Mouse (Mus musculus) neural tube, embryonic 12.5 days (tissue): ENCODE measurements around the gene Cd300e. TPM values are rescaled to one million over a fixed set of nuclear protein-coding genes. Genes with fewer than 3 reads are reported as not detected.
A peak's percentile ranks its signal among the peaks of the same experiment; 100 is the strongest.

Source experiments
- ATAC-seq: fragments of 200-750 bp; cut with Nextera tagmentation; 2 replicates; pipeline ENCODE4 v1.8.0; 2017; ENCODE audit warnings: low read depth, mild to moderate bottlenecking, moderate TSS enrichment, moderate library complexity; ENCODE audit not compliant: low FRiP score
- H3K27ac ChIP-seq: fragments of 300-500 bp; sonication (generic); 2 replicates; pipeline ENCODE4 v1.5.1; 2016
- H3K27me3 ChIP-seq: fragments of 300-500 bp; sonication (generic); replicated peaks from 2 replicates; pipeline ENCODE4 v1.6.1; 2016; ENCODE audit warnings: mild to moderate bottlenecking
- H3K36me3 ChIP-seq: fragments of 300-500 bp; sonication (generic); 2 replicates; pipeline ENCODE4 v1.6.1; 2016; ENCODE audit warnings: mild to moderate bottlenecking
- H3K4me1 ChIP-seq: fragments of 300-500 bp; sonication (generic); 2 replicates; pipeline ENCODE4 v1.6.1; 2016
- H3K4me2 ChIP-seq: fragments of 300-500 bp; sonication (generic); replicated peaks from 2 replicates; pipeline ENCODE4 v1.6.1; 2016; ENCODE audit warnings: mild to moderate bottlenecking
- H3K4me3 ChIP-seq: fragments of 300-500 bp; sonication (generic); 2 replicates; pipeline ENCODE4 v1.5.1; 2016
- H3K9ac ChIP-seq: fragments of 300-500 bp; sonication (generic); 2 replicates; pipeline ENCODE4 v1.6.1; 2016; ENCODE audit warnings: mild to moderate bottlenecking
- H3K9me3 ChIP-seq: fragments of 300-500 bp; sonication (generic); 2 replicates; pipeline ENCODE4 v1.6.1; 2016; ENCODE audit warnings: mild to moderate bottlenecking
- WGBS: fragments of 180-500 bp; shearing (Covaris S2); methylation state at CpG from one replicate; pipeline ENCODE4 v1.1.7; 2016; 5-methylcytosine and 5-hydroxymethylcytosine counted together
- polyA plus RNA-seq: library from polyadenylated mRNA; unstranded; fragments of >200 nt; fragmentation: Nextera tagmentation; extraction: Ambion mirVana; gene quantifications from 2 replicates; pipeline ENCODE4 v1.2.1, GENCODE M21; 2016

Cd300e gene
- polyA plus RNA-seq, 1 experiment from 2014 or later = not detected

DNA sequence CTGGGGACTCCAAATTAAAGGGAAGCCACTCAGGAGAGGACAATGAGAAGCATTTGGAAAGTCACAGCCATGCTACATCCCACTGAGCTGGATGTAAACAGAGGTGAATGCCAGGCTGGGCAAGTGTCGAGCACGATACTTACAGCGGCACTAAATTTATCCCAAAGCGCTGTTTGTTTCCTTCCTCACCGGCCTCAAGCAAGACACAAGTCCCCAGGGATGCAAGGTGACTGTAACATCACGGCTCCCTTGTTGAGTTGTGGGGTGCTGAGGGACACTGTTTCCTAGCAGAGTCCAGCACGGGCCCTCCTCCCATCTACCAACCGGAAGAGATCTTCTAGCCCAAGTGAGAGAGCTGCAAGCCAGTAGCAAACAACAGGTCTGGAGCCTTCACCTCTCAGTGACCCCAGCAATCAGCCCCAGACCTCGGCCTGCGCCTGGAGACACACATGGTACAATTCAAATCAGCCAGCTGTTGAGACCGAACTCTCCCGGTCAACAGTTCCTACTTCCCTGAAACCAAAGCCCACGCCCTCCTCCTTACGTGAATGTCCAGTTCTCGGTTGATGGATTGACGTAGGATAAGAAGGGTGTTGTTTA, 37.4 kb upstream of the Cd300e start:
- H3K27ac ChIP-seq = no peak overlapping the region
- H3K9ac ChIP-seq = no peak overlapping the region
- H3K27me3 ChIP-seq = no peaks in the 10 kb centered on the region
- no peak for ATAC-seq
- H3K9me3 ChIP-seq = no peaks in the 10 kb centered on the region
- 53% methylated on average over 16 of the region's 16 CpGs for WGBS
- peaks cover 10% of the 10 kb centered on the region; the same call in 1 of the 2 replicates for H3K4me1 ChIP-seq
- no peak overlapping the region for H3K4me2 ChIP-seq
- no peaks in the 10 kb centered on the region for H3K36me3 ChIP-seq
- H3K4me3 ChIP-seq = no peak overlapping the region

DNA sequence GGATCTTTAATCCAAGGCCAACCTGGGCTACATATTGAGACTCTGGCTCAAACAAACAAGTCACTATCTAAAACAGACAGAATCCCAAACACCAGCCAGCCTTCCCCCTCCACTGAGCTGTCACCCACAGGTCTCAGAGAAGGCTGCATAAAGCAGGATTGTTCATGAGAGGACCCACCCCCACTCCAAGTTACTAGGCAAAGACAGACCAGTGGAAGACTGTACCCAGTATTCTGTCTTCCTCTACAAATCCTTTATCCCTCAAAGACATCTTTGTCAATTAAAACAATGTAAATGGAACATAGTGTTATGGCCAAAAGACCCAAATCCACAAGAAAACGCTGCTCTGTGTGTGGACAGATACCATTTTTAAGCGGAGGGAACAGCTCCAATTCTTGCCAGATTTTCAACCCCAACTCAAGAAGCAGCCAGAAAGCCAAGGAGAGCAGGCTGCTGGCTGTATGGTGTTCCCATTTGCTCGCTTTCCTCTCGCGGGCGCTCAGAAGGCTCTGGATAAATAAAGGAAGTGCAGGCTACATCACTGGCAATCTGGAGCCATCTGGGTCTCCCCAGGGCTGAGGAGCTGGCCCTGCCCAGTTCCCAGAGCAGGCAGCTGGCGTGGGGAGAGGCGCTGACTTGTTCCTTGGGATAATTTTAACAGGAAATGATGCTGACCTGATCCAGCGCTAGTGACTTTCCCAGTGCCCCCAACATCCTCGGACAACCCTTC, 36.4 kb upstream of the Cd300e start:
- Histone ChIP-seq H3K9ac (no peak overlapping the region), H3K36me3 (no peaks in the 10 kb centered on the region), H3K27ac (no peak overlapping the region), H3K27me3 (no peaks in the 10 kb centered on the region), H3K4me1 (peaks cover 10% of the 10 kb centered on the region; the same call in 1 of the 2 replicates), H3K4me3 (no peak overlapping the region), H3K9me3 (peaks cover 2% of the 10 kb centered on the region; the same call in 1 of the 2 replicates), H3K4me2 (no peak overlapping the region)
- no peak for ATAC-seq
- 61% methylated on average over 10 of the region's 10 CpGs for WGBS

DNA sequence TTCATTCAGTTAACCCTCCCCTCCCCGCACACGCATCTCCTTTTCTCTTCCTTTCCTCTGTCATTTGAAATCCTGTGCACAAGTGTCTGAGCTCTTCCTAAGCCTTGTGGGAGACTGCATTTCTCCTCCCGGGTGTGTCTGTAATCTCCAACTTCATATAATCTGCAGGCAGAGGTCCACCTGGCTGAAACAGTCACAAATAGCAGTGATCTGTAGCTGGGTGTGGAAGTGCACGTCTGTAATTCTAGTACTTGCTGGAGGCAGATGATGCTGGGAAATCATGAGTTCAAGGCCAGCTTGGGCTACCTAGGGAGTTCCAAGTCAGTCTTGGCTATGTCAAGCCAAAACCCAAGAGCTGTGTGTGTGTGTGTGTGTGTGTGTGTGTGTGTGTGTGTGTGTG, 30.2 kb upstream of the Cd300e start:
- no peak for ATAC-seq
- Histone ChIP-seq H3K4me2 (peak overlapping the region; percentile 57), H3K4me3 (peak overlapping the region; percentile 18; the same call in 1 of the 2 replicates), H3K9ac (no peak overlapping the region), H3K27me3 (peaks cover 29% of the 10 kb centered on the region), H3K36me3 (no peaks in the 10 kb centered on the region), H3K27ac (no peak overlapping the region), H3K9me3 (peaks cover 6% of the 10 kb centered on the region; the same call in 1 of the 2 replicates), H3K4me1 (peaks cover 9% of the 10 kb centered on the region)
- WGBS = 14% methylated on average over 4 of the region's 4 CpGs

DNA sequence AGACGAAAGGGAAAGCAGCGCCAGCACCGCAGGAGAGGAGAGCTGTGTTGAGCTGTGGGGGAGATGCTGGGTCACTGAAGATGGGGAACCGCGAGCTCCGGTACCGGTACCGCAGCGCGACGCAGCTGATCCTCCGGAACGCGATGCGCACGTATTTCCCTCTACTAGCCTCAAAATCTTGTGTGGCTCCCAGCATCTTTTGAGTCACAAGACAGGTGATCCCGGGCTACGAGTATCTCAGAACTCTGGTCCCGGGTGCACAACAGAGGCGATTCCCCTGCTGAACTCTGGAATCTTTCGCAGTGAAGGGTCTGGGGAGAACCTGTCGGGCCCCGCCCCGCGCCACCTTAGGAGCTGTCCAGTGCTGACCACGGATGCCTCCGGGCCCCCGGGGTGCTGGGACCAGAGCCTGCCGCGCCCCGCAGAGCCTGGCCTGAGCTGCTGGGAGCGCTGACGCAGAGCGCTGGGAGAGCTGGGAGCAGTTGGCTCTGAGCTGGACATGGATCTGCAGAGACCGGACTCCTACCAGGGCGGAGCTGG, 29.5 kb upstream of the Cd300e start, which contains the start of gene Rab37:
TSS of gene Rab37 (plus strand) at position 70 of the 540 bp plus-strand sequence.
- ATAC-seq = no peak
- Histone ChIP-seq H3K4me1 (peaks cover 9% of the 10 kb centered on the region), H3K9me3 (peaks cover 6% of the 10 kb centered on the region; the same call in 1 of the 2 replicates), H3K9ac (peak within 1 kb of the TSS; percentile 47; the same call in 1 of the 2 replicates), H3K27me3 (peaks cover 29% of the 10 kb centered on the region), H3K36me3 (no peaks in the 10 kb centered on the region), H3K27ac (no peak within 1 kb of the TSS), H3K4me3 (peak within 1 kb of the TSS; percentile 18; the same call in 1 of the 2 replicates), H3K4me2 (peak within 1 kb of the TSS; percentile 57)
- WGBS = 3% methylated on average over 36 of the region's 36 CpGs

DNA sequence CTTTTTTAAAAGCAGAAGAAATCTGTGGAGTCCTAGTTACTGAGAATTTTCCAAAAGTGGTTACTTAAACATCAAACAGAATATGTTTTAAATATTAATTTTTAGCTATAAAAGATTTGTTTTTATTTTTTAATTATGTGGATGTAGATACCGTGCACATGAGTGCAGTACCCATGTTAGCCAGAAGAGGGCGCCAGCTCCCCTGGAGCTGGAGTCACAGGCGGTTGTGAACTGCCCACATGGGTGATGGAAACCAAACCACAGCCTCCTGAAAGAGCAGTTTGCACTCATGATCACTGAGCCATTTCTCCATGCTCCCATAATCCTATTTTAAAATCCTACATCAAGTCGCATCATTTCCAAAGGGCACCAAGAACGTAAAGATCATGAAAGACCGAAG, 27.9 kb upstream of the Cd300e start:
- WGBS = 68% methylated on average over 6 of the region's 6 CpGs
- Histone ChIP-seq H3K27me3 (peaks cover 29% of the 10 kb centered on the region), H3K4me1 (peaks cover 12% of the 10 kb centered on the region), H3K9me3 (peaks cover 6% of the 10 kb centered on the region; the same call in 1 of the 2 replicates), H3K4me2 (no peak overlapping the region), H3K4me3 (no peak overlapping the region), H3K9ac (no peak overlapping the region), H3K36me3 (no peaks in the 10 kb centered on the region), H3K27ac (no peak overlapping the region)
- ATAC-seq = no peak

DNA sequence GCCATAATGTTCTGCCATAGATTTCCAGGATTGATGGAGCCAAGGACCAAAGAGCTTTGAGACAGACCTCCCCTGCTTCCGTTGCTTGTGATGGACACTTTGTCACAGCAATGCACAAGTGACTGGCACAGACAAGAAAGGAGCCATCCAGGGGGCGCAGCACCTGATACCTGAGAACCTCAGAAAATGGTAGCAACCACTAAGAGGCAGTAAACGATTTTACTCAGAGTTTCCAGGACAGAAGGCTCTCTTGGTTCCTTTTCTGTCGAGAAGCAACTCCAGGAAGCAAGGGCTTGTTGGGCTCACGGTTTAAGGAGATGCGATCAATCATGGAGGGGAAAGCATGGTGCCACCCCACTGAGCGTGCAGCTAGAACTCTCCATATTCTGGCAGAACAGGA, 24.2 kb upstream of the Cd300e start:
- ATAC-seq = no peak
- H3K27ac ChIP-seq = no peak overlapping the region
- H3K36me3 ChIP-seq = no peaks in the 10 kb centered on the region
- H3K9me3 ChIP-seq = no peaks in the 10 kb centered on the region
- peaks cover 12% of the 10 kb centered on the region; the same call in 1 of the 2 replicates for H3K4me1 ChIP-seq
- H3K4me3 ChIP-seq = no peak overlapping the region
- H3K4me2 ChIP-seq = no peak overlapping the region
- H3K9ac ChIP-seq = no peak overlapping the region
- 69% methylated on average over 7 of the region's 7 CpGs for WGBS
- H3K27me3 ChIP-seq = peaks cover 13% of the 10 kb centered on the region

DNA sequence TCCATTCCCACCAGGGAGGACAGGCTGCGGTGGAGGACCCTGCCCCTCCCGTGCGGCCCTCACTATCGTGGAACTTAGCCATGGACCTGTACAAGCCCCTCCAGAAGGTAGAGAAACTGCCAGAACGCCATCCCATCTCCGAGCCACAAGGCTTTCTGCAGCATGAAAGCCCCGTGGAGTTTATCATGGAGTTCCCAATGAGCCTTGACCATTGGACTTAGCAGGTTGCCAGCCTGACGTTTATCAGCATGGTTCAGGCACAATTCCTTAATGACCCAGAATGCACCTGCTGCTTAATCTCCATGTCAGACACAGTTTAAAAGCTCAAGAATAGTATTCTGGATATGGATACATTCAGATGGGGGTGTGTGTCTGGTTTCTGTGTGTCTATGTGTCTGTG, 23.1 kb upstream of the Cd300e start:
- Histone ChIP-seq H3K4me1 (peaks cover 12% of the 10 kb centered on the region; the same call in 1 of the 2 replicates), H3K4me3 (no peak overlapping the region), H3K4me2 (peak overlapping the region; percentile 0; the same call in 1 of the 2 replicates), H3K9ac (no peak overlapping the region), H3K36me3 (no peaks in the 10 kb centered on the region), H3K27ac (no peak overlapping the region), H3K9me3 (no peaks in the 10 kb centered on the region), H3K27me3 (peaks cover 3% of the 10 kb centered on the region; the same call in 1 of the 2 replicates)
- WGBS = 61% methylated on average over 8 of the region's 8 CpGs
- ATAC-seq = no peak

DNA sequence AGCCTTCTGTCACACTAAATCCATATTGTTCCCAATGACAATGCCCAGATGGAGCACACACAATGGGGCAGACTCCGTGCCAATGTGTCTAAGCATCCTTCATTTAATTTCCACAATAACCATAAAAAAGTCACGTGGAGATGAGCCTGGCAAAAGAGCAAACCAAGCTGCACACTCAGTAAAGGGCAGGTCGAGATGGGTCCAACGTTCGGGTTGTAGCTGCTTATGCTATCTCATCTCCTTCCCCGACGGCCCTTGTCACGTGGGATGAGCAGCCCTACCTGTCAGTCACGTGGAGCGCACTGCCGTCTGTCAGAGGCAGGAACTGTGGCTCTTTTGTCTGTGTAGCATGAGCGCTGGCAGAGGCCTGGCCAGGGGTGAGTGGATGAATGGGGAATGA, 22.6 kb upstream of the Cd300e start:
- Histone ChIP-seq H3K9me3 (no peaks in the 10 kb centered on the region), H3K4me1 (peaks cover 12% of the 10 kb centered on the region; the same call in 1 of the 2 replicates), H3K9ac (no peak overlapping the region), H3K27ac (no peak overlapping the region), H3K36me3 (no peaks in the 10 kb centered on the region), H3K27me3 (peaks cover 3% of the 10 kb centered on the region; the same call in 1 of the 2 replicates), H3K4me3 (no peak overlapping the region), H3K4me2 (peak overlapping the region; percentile 0; the same call in 1 of the 2 replicates)
- peak; percentile 21; the same call in 1 of the 2 replicates for ATAC-seq
- 27% methylated on average over 12 of the region's 12 CpGs for WGBS

DNA sequence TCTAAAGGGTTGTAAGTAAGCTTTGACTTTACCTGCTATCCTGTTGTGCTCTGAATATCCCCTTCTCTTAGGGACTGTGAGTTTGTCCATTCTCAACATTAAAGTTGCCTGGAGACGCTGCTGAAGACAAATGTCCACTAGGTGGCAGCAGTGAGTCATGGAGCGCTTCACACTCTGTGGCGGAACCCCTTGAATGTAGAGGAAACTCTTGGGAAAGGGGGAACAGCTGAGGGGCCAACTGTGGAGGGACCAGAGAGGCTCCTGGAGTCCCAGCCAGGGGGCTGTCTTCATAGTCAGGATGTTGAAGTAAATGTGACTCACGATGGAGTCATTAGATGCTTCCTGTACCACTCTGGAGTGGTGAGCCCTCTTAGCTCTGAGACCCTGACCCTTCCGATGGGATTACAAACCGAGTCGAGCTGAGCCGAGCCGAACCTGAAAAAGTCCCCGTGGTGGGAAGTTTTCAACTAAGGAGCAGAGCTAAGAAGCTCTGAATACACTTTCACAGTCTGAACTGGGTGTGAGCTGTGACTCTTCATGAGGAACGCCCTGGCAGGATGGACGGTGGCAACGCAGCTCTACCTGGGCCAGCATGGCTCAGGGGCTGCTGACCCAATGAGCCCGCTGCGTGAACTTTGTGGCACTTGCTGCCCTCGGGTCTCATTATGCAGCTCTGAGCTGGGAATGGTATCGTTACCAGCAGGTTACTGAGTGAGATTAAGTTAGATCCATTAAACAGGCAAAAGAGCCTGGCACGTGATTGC, 21.6 kb upstream of the Cd300e start:
- Histone ChIP-seq H3K36me3 (no peaks in the 10 kb centered on the region), H3K4me3 (no peak overlapping the region), H3K27ac (no peak overlapping the region), H3K4me2 (no peak overlapping the region), H3K27me3 (peaks cover 3% of the 10 kb centered on the region; the same call in 1 of the 2 replicates), H3K9me3 (no peaks in the 10 kb centered on the region), H3K4me1 (peaks cover 12% of the 10 kb centered on the region; the same call in 1 of the 2 replicates), H3K9ac (no peak overlapping the region)
- 47% methylated on average over 18 of the region's 18 CpGs for WGBS
- ATAC-seq = no peak; the same call in 1 of the 2 replicates

DNA sequence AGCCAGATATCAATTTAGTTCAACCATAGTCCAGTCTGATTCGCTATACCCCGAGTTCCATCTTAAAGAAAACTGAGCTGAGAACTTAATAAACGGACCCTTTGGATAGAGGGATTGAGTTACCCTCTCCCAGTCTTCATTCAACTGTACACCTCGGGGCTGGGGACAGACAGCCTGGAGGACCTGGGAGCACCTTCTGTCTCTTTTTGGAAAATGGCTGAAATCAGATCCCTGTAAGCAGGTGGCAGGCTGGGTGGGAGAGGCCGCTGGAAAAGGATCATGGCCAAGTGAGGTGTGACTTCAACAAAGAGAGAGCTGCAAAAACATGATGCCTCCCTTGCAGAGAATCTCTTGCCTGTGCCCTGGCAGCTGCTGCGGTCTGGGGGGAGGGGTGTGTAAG, 20.2 kb upstream of the Cd300e start:
- no peak for ATAC-seq
- H3K27ac ChIP-seq = no peak overlapping the region
- no peaks in the 10 kb centered on the region for H3K36me3 ChIP-seq
- H3K9ac ChIP-seq = no peak overlapping the region
- H3K4me1 ChIP-seq = peaks cover 12% of the 10 kb centered on the region; the same call in 1 of the 2 replicates
- no peak overlapping the region for H3K4me2 ChIP-seq
- 75% methylated on average over 6 of the region's 6 CpGs for WGBS
- no peaks in the 10 kb centered on the region for H3K9me3 ChIP-seq
- H3K27me3 ChIP-seq = no peaks in the 10 kb centered on the region; the same call in 1 of the 2 replicates
- no peak overlapping the region for H3K4me3 ChIP-seq

DNA sequence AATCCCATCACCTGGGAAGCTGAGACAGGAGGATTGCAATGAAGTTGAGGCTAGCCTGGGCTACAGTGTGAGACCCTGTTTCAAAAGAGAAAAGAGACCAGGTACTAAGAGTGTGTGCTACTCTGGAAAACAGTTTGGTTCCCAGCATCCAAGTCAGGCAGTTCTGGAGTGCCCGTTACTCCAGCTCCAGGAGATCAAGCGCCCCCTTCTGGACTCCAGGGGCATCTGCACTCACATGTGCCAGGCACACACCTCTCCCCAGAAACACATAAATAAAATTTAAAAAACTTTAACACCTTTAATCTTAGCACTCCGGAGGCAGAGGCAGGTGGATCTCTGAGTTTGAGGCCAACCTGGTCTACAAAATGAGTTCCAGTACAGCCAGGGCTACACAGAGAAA, 19.4 kb upstream of the Cd300e start:
- no peak overlapping the region for H3K4me3 ChIP-seq
- no peak for ATAC-seq
- H3K27me3 ChIP-seq = no peaks in the 10 kb centered on the region; the same call in 1 of the 2 replicates
- H3K9me3 ChIP-seq = no peaks in the 10 kb centered on the region
- no peak overlapping the region for H3K4me2 ChIP-seq
- WGBS = 61% methylated on average over 3 of the region's 3 CpGs
- no peak overlapping the region for H3K27ac ChIP-seq
- no peaks in the 10 kb centered on the region for H3K36me3 ChIP-seq
- peaks cover 12% of the 10 kb centered on the region; the same call in 1 of the 2 replicates for H3K4me1 ChIP-seq
- H3K9ac ChIP-seq = no peak overlapping the region
